28 mouse cellular contexts compared by ENCODE assay signal in genomic region chr9:51268852-51269251, GRCm38 (mm10). TPM values are rescaled to one million over a fixed set of nuclear protein-coding genes. Genes with fewer than 3 reads are reported as not detected.
DNase-seq lines count a peak whose midpoint lies in the region; ATAC-seq lines count a peak whose summit lies in the region.
"Had no signal": no experiment of that assay in that cellular context is flagged by ENCODE, and none has a peak within 500 bp of the region (broad histone marks: within the 10 kb centered on the region; RNA-seq: fewer than 3 reads in every experiment).

No protein-coding gene starts in this region.

- H3K27me3 ChIP-seq in embryonic facial prominence, embryonic 14.5 days (replicated peaks; ENCODE audit: control insufficient read depth, insufficient read depth, low read length): no peaks in the 10 kb centered on the region
- peaks cover 6% of the 10 kb centered on the region; the same call in 1 of the 2 replicates for H3K27me3 ChIP-seq in embryonic facial prominence, embryonic 10.5 days (replicated peaks; ENCODE audit: low read depth, poor library complexity, severe bottlenecking)
- no peaks in the 10 kb centered on the region for H3K27me3 ChIP-seq in lung, embryonic 16.5 days (ENCODE audit: control insufficient read depth, insufficient read depth, low read depth, low read length)
- H3K27me3 ChIP-seq: embryonic facial prominence, embryonic 15.5 days; forebrain, embryonic 12.5 days; forebrain, embryonic 15.5 days; heart, embryonic 13.5 days; hindbrain, embryonic 15.5 days had no signal

- ATAC-seq in embryonic facial prominence, embryonic 14.5 days (ENCODE audit: low read depth): no peak
- 0 out of 2 replicates have a peak, but pooled peaks have one; percentile 15 for ATAC-seq in lung, embryonic 16.5 days (ENCODE audit: low read depth)
- ATAC-seq: activated CD4-positive, CD25-positive, alpha-beta regulatory T cell, adult 4 months; forebrain, embryonic 15.5 days had no signal

- peaks cover 4% of the 10 kb centered on the region; the same call in 1 of the 2 replicates for H3K4me1 ChIP-seq in embryonic facial prominence, embryonic 14.5 days (ENCODE audit: control insufficient read depth, insufficient read depth, low read length)
- peaks cover 2% of the 10 kb centered on the region; the same call in 1 of the 2 replicates for H3K4me1 ChIP-seq in embryonic facial prominence, embryonic 10.5 days
- H3K4me1 ChIP-seq in lung, embryonic 16.5 days (replicated peaks; ENCODE audit: control insufficient read depth, insufficient read depth, low read length): peaks cover 10% of the 10 kb centered on the region; the same call in 1 of the 2 replicates
- H3K4me1 ChIP-seq: forebrain, embryonic 12.5 days; forebrain, embryonic 15.5 days; heart, embryonic 13.5 days; hindbrain, embryonic 12.5 days; hindbrain, embryonic 15.5 days had no signal

- H3K9me3 ChIP-seq in embryonic facial prominence, embryonic 14.5 days (ENCODE audit: control insufficient read depth, low read length): no peaks in the 10 kb centered on the region
- no peaks in the 10 kb centered on the region for H3K9me3 ChIP-seq in embryonic facial prominence, embryonic 10.5 days
- H3K9me3 ChIP-seq in lung, embryonic 16.5 days (ENCODE audit: control insufficient read depth, low read length): no peaks in the 10 kb centered on the region
- H3K9me3 ChIP-seq: embryonic facial prominence, embryonic 15.5 days; forebrain, embryonic 12.5 days; forebrain, embryonic 15.5 days; heart, embryonic 13.5 days; hindbrain, embryonic 12.5 days; hindbrain, embryonic 15.5 days had no signal

- no peak overlapping the region for H3K9ac ChIP-seq in embryonic facial prominence, embryonic 14.5 days (ENCODE audit: low read depth, low read length)
- H3K9ac ChIP-seq in lung, embryonic 16.5 days (ENCODE audit: low read length): no peak overlapping the region
- H3K9ac ChIP-seq: embryonic facial prominence, embryonic 15.5 days; forebrain, embryonic 12.5 days; forebrain, embryonic 15.5 days; heart, embryonic 13.5 days; hindbrain, embryonic 12.5 days; hindbrain, embryonic 15.5 days had no signal

- no peaks in the 10 kb centered on the region for H3K36me3 ChIP-seq in embryonic facial prominence, embryonic 14.5 days (ENCODE audit: control insufficient read depth, insufficient read depth, low read length)
- no peaks in the 10 kb centered on the region for H3K36me3 ChIP-seq in embryonic facial prominence, embryonic 10.5 days (replicated peaks)
- H3K36me3 ChIP-seq in lung, embryonic 16.5 days (ENCODE audit: control insufficient read depth, insufficient read depth, low read length): no peaks in the 10 kb centered on the region
- H3K36me3 ChIP-seq: embryonic facial prominence, embryonic 15.5 days; forebrain, embryonic 12.5 days; forebrain, embryonic 15.5 days; hindbrain, embryonic 12.5 days; hindbrain, embryonic 15.5 days had no signal

- H3K27ac ChIP-seq in embryonic facial prominence, embryonic 14.5 days (replicated peaks; ENCODE audit: low read depth, low read length): no peak overlapping the region
- H3K27ac ChIP-seq in embryonic facial prominence, embryonic 10.5 days (replicated peaks): no peak overlapping the region
- H3K27ac ChIP-seq in lung, embryonic 16.5 days (ENCODE audit: low read length): no peak overlapping the region
- H3K27ac ChIP-seq: embryonic facial prominence, embryonic 15.5 days; forebrain, embryonic 12.5 days; forebrain, embryonic 15.5 days; heart, embryonic 13.5 days; hindbrain, embryonic 12.5 days; hindbrain, embryonic 15.5 days had no signal

- no peak overlapping the region for H3K4me2 ChIP-seq in embryonic facial prominence, embryonic 14.5 days (ENCODE audit: low read depth, low read length)
- no peak overlapping the region for H3K4me2 ChIP-seq in lung, embryonic 16.5 days (ENCODE audit: low read depth, low read length)
- H3K4me2 ChIP-seq: embryonic facial prominence, embryonic 15.5 days; forebrain, embryonic 12.5 days; forebrain, embryonic 15.5 days; heart, embryonic 13.5 days; hindbrain, embryonic 12.5 days; hindbrain, embryonic 15.5 days had no signal

- peak; percentile 20 for DNase-seq in embryonic facial prominence, embryonic 14.5 days (ENCODE audit: low spot score)
- DNase-seq in embryonic facial prominence, embryonic 10.5 days (ENCODE audit: low spot score): no peak
- DNase-seq in lung, postnatal 25 days (ENCODE audit: low spot score): no peak
- DNase-seq in NIH3T3 (ENCODE audit: low read depth): peak; percentile 5
- DNase-seq in left cerebral cortex, adult 9 months (ENCODE audit: low spot score in 2 of 2): no peak
- no peak for DNase-seq in right cerebral cortex, postnatal 10 days (ENCODE audit: low spot score in 2 of 2)
- DNase-seq: adrenal gland, adult 8-10 months; adrenal gland, postnatal 25 days; B cell, adult 2 months; cerebellum, adult 11-12 months; cerebellum, adult 8-10 months; cerebellum, postnatal 10 days; cerebellum, postnatal 36 days; embryo, embryonic 11 days; gastrocnemius, postnatal 25 days; heart, adult 18-20 months had no signal

- no peak overlapping the region for H3K4me3 ChIP-seq in embryonic facial prominence, embryonic 14.5 days (ENCODE audit: low read depth, low read length)
- no peak overlapping the region for H3K4me3 ChIP-seq in embryonic facial prominence, embryonic 10.5 days
- H3K4me3 ChIP-seq in lung, embryonic 16.5 days (ENCODE audit: low read length): no peak overlapping the region
- H3K4me3 ChIP-seq: embryonic facial prominence, embryonic 15.5 days; forebrain, embryonic 12.5 days; forebrain, embryonic 15.5 days; heart, embryonic 13.5 days; hindbrain, embryonic 12.5 days; hindbrain, embryonic 15.5 days had no signal

- WGBS in embryonic facial prominence, embryonic 14.5 days: 72% methylated on average over 5 of the region's 5 CpGs
- 80% methylated on average over 5 of the region's 5 CpGs for WGBS in embryonic facial prominence, embryonic 10.5 days
- 80% methylated on average over 5 of the region's 5 CpGs for WGBS in lung, embryonic 16.5 days

RNA-seq across cellular contexts. Expression of gene Colca2, which starts 9.5 kb away (rescaled TPM):
- 4.0 and 4.3 TPM in 2 replicates for polyA plus RNA-seq in embryonic facial prominence, embryonic 14.5 days (2014; fragmentation: Nextera tagmentation; extraction: Ambion mirVana)
- 1.9 and 2.1 TPM in 2 replicates for polyA plus RNA-seq in embryonic facial prominence, embryonic 10.5 days (2016; fragmentation: Nextera tagmentation; extraction: Ambion mirVana)
- polyA plus RNA-seq in lung, embryonic 16.5 days (2015; fragmentation: Nextera tagmentation; extraction: Ambion mirVana): 8.3 and 10.6 TPM in 2 replicates
- polyA plus RNA-seq: activated CD4-positive, CD25-positive, alpha-beta regulatory T cell, adult 4 months had no signal

RNA-seq across cellular contexts. Expression of gene Pou2af1, which starts 55.3 kb away (rescaled TPM):
- 0.10 TPM in 1 of 2 replicates, not detected in the other for polyA plus RNA-seq in embryonic facial prominence, embryonic 14.5 days (2014; fragmentation: Nextera tagmentation; extraction: Ambion mirVana)
- polyA plus RNA-seq in embryonic facial prominence, embryonic 10.5 days (2016; fragmentation: Nextera tagmentation; extraction: Ambion mirVana): not detected in 2 replicates
- polyA plus RNA-seq in lung, embryonic 16.5 days (2015; fragmentation: Nextera tagmentation; extraction: Ambion mirVana): 0.11 TPM in 2 replicates
- polyA plus RNA-seq: embryonic facial prominence, embryonic 11.5 days; forebrain, embryonic 12.5 days; forebrain, embryonic 15.5 days; heart, embryonic 13.5 days; hindbrain, embryonic 12.5 days had no signal

RNA-seq across cellular contexts. Expression of gene 1810046K07Rik, which starts 59.9 kb away (rescaled TPM):
- not detected in 2 replicates for polyA plus RNA-seq in embryonic facial prominence, embryonic 14.5 days (2014; fragmentation: Nextera tagmentation; extraction: Ambion mirVana)
- not detected in 2 replicates for polyA plus RNA-seq in embryonic facial prominence, embryonic 10.5 days (2016; fragmentation: Nextera tagmentation; extraction: Ambion mirVana)
- 0.11 TPM in 1 of 2 replicates, not detected in the other for polyA plus RNA-seq in lung, embryonic 16.5 days (2015; fragmentation: Nextera tagmentation; extraction: Ambion mirVana)
- polyA plus RNA-seq: activated CD4-positive, CD25-positive, alpha-beta regulatory T cell, adult 4 months; brain, embryonic 14.5 days; cortical plate, adult 2 months; embryonic facial prominence, embryonic 11.5 days; forebrain, embryonic 12.5 days; forebrain, embryonic 15.5 days; gonadal fat pad, adult 2 months; heart, embryonic 13.5 days; hindbrain, embryonic 12.5 days; hindbrain, embryonic 15.5 days had no signal

Comparison
In these comparisons a context has a peak if more than half of its experiments do, and no peak if none do; other contexts are left out.
1. DNase-seq: peak in embryonic facial prominence, embryonic 14.5 days (single experiment) and NIH3T3 (single experiment); none in embryonic facial prominence, embryonic 10.5 days (single experiment), lung, postnatal 25 days (single experiment), left cerebral cortex, adult 9 months (0 of 2) and right cerebral cortex, postnatal 10 days (0 of 2).